Mouse (Mus musculus): ENCODE measurements at regions not wholly inside any gene's neighbourhood (a gene's known extent, or its start where the extent isn't known, plus 50 kb on each side); places are given as distances from the start of the nearest gene placed in this dataset.
"Not testable (repeated sequence)": the region's sequence is repeated elsewhere in the genome, so short reads cannot be mapped to it uniquely, and the experiment has no call there.

DNA sequence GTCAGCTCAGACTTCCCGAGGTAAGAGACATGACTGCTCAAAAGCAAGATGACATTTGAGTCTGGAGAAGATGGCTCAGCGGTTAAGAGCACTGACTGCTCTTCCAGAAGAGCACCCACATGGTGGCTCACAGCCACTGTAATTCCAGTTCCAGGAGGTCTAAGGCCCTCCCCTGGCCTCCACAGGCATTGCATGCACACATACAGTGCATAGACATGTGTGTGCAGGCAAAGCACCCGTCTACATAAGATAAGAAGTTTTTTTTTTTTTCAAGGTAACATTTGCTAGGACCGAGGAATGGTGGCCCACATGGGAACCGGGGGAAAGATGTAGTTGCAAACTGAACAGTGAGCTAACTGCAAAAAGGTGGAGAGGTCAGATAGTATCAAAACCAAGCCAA lies 139.3 kb downstream of the Katnal1 start:
- peaks cover 8% of the 10 kb centered on the region; the same call in 1 of the 2 replicates for H3K4me1 ChIP-seq (ENCODE audit: control insufficient read depth, insufficient read depth, low read length)
- WGBS: 79% methylated on average over 5 of the region's 5 CpGs
- no peak for ATAC-seq (ENCODE audit: low read depth)
- H3K27me3 ChIP-seq (ENCODE audit: control insufficient read depth, insufficient read depth, low read length): no peaks in the 10 kb centered on the region
- no peak overlapping the region for H3K9ac ChIP-seq (replicated peaks; ENCODE audit: low read depth, low read length)
- no peak overlapping the region for H3K4me3 ChIP-seq (ENCODE audit: low read depth, low read length)
- no peaks in the 10 kb centered on the region for H3K9me3 ChIP-seq (ENCODE audit: control insufficient read depth, low read length)
- H3K27ac ChIP-seq (ENCODE audit: low read depth, low read length): no peak overlapping the region
- H3K36me3 ChIP-seq (ENCODE audit: control insufficient read depth, insufficient read depth, low read length): no peaks in the 10 kb centered on the region
- H3K4me2 ChIP-seq (ENCODE audit: low read depth, low read length): no peak overlapping the region

GRCm38 (mm10) chr5:148789147-148789566 lies 140.0 kb downstream of the Katnal1 start:
- no peak overlapping the region for H3K4me3 ChIP-seq (ENCODE audit: low read depth, low read length)
- peaks cover 8% of the 10 kb centered on the region; the same call in 1 of the 2 replicates for H3K4me1 ChIP-seq (ENCODE audit: control insufficient read depth, insufficient read depth, low read length)
- no peaks in the 10 kb centered on the region for H3K36me3 ChIP-seq (ENCODE audit: control insufficient read depth, insufficient read depth, low read length)
- no peaks in the 10 kb centered on the region for H3K27me3 ChIP-seq (ENCODE audit: control insufficient read depth, insufficient read depth, low read length)
- H3K9me3 ChIP-seq (ENCODE audit: control insufficient read depth, low read length): no peaks in the 10 kb centered on the region
- H3K27ac ChIP-seq (ENCODE audit: low read depth, low read length): no peak overlapping the region
- 36% methylated on average over 6 of the region's 6 CpGs for WGBS
- no peak overlapping the region for H3K9ac ChIP-seq (replicated peaks; ENCODE audit: low read depth, low read length)
- ATAC-seq (ENCODE audit: low read depth): no peak
- H3K4me2 ChIP-seq (ENCODE audit: low read depth, low read length): no peak overlapping the region

DNA sequence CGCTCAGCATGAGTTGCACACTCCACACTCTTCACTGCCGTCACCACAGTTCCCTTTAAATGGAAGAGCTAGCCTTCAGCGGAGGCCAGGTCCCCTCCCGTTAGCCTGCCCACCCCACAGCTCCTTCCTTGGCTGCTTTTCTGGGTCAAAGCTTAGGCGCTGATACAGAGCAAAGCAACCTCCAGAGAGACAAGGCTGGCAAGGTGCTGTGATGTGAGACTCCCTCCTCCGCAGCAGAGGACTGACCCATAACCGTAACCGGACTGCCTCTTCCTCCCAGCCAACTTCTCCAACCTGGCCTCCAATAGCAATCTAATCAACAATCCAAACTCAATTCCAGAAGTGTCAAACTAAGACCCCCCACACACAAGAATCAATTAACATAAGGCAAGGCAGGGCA lies 140.4 kb downstream of the Katnal1 start:
- no peak overlapping the region for H3K27ac ChIP-seq (ENCODE audit: low read depth, low read length)
- no peak overlapping the region for H3K4me2 ChIP-seq (ENCODE audit: low read depth, low read length)
- no peak overlapping the region for H3K4me3 ChIP-seq (ENCODE audit: low read depth, low read length)
- no peak for ATAC-seq (ENCODE audit: low read depth)
- H3K9ac ChIP-seq (replicated peaks; ENCODE audit: low read depth, low read length): no peak overlapping the region
- H3K4me1 ChIP-seq (ENCODE audit: control insufficient read depth, insufficient read depth, low read length): peaks cover 8% of the 10 kb centered on the region; the same call in 1 of the 2 replicates
- H3K36me3 ChIP-seq (ENCODE audit: control insufficient read depth, insufficient read depth, low read length): no peaks in the 10 kb centered on the region
- H3K27me3 ChIP-seq (ENCODE audit: control insufficient read depth, insufficient read depth, low read length): no peaks in the 10 kb centered on the region
- no peaks in the 10 kb centered on the region for H3K9me3 ChIP-seq (ENCODE audit: control insufficient read depth, low read length)
- WGBS: 94% methylated on average over 8 of the region's 8 CpGs

- Histone ChIP-seq H3K4me2 (ENCODE audit: low read depth, low read length) (no peak overlapping the region), H3K27ac (ENCODE audit: low read depth, low read length) (no peak overlapping the region), H3K9me3 (ENCODE audit: control insufficient read depth, low read length) (no peaks in the 10 kb centered on the region), H3K27me3 (ENCODE audit: control insufficient read depth, insufficient read depth, low read length) (no peaks in the 10 kb centered on the region), H3K4me1 (ENCODE audit: control insufficient read depth, insufficient read depth, low read length) (peaks cover 8% of the 10 kb centered on the region; the same call in 1 of the 2 replicates), H3K36me3 (ENCODE audit: control insufficient read depth, insufficient read depth, low read length) (no peaks in the 10 kb centered on the region), H3K9ac (replicated peaks; ENCODE audit: low read depth, low read length) (no peak overlapping the region), H3K4me3 (ENCODE audit: low read depth, low read length) (no peak overlapping the region)
- peak; percentile 61; the same call in 1 of the 2 replicates for ATAC-seq (ENCODE audit: low read depth)
- 32% methylated on average over 8 of the region's 8 CpGs for WGBS
Measured at GRCm38 (mm10) chr5:148787270-148787669, 141.8 kb downstream of the Katnal1 start.

DNA sequence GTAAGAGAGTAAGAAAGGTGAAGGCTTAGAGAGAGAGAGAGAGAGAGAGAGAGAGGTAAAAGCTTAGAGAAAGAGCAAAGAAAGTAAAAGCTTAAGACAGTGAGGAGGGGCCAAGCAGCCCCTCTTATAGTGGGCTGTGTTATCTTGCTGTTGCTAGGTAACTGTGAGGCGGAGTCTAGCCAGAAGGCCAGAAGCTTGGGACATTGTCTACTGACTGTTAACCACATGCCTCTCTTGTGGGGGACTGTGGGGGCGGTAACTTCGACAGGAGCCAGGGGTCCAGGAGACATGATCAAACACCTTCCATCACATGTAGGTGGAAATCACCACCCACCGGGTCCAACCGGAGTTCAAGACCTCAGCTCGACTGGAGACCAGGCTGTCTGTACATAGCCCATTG lies 148.0 kb downstream of the Katnal1 start:
- not testable (repeated sequence) for H3K4me1 ChIP-seq (ENCODE audit: control insufficient read depth, insufficient read depth, low read length); H3K36me3 ChIP-seq (ENCODE audit: control insufficient read depth, insufficient read depth, low read length); H3K4me2 ChIP-seq (ENCODE audit: low read depth, low read length); ATAC-seq (ENCODE audit: low read depth); H3K27me3 ChIP-seq (ENCODE audit: control insufficient read depth, insufficient read depth, low read length); H3K27ac ChIP-seq (ENCODE audit: low read depth, low read length); H3K4me3 ChIP-seq (ENCODE audit: low read depth, low read length); H3K9ac ChIP-seq (replicated peaks; ENCODE audit: low read depth, low read length); H3K9me3 ChIP-seq (ENCODE audit: control insufficient read depth, low read length)
- 51% methylated on average over 6 of the region's 6 CpGs for WGBS

- ATAC-seq (ENCODE audit: low read depth): no peak
- Histone ChIP-seq H3K9me3 (ENCODE audit: control insufficient read depth, low read length) (no peaks in the 10 kb centered on the region), H3K4me3 (ENCODE audit: low read depth, low read length) (no peak overlapping the region), H3K9ac (replicated peaks; ENCODE audit: low read depth, low read length) (no peak overlapping the region), H3K4me1 (ENCODE audit: control insufficient read depth, insufficient read depth, low read length) (no peaks in the 10 kb centered on the region), H3K27ac (ENCODE audit: low read depth, low read length) (no peak overlapping the region), H3K4me2 (ENCODE audit: low read depth, low read length) (no peak overlapping the region), H3K36me3 (ENCODE audit: control insufficient read depth, insufficient read depth, low read length) (no peaks in the 10 kb centered on the region), H3K27me3 (ENCODE audit: control insufficient read depth, insufficient read depth, low read length) (no peaks in the 10 kb centered on the region)
- WGBS: 84% methylated on average over 20 of the region's 20 CpGs
Measured at GRCm38 (mm10) chr5:148776796-148777659, 152.1 kb downstream of the Katnal1 start.

DNA sequence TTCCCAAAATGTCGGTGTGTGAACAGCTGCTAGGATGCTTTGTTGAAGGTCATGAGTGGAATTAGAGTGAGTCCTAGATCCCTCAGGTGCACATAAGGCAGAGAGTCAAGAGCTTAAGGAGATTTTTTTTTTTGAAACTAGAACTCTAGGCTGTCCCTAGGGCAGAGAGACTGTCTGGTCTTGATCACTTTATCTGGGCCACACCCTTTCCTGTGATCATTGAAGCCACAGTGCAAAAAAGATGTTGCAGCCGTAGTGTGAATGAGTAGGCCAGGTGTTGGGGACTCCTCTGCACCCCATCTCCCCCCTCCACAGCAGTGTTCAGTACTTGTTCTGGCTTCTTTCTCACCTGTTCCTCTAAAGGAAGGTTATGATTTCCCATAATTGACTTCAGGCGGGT lies 153.9 kb downstream of the Katnal1 start:
- no peaks in the 10 kb centered on the region for H3K27me3 ChIP-seq (ENCODE audit: control insufficient read depth, insufficient read depth, low read length)
- H3K4me1 ChIP-seq (ENCODE audit: control insufficient read depth, insufficient read depth, low read length): no peaks in the 10 kb centered on the region
- H3K36me3 ChIP-seq (ENCODE audit: control insufficient read depth, insufficient read depth, low read length): no peaks in the 10 kb centered on the region
- H3K9me3 ChIP-seq (ENCODE audit: control insufficient read depth, low read length): no peaks in the 10 kb centered on the region
- no peak for ATAC-seq (ENCODE audit: low read depth)
- H3K4me2 ChIP-seq (ENCODE audit: low read depth, low read length): no peak overlapping the region
- no peak overlapping the region for H3K4me3 ChIP-seq (ENCODE audit: low read depth, low read length)
- no peak overlapping the region for H3K9ac ChIP-seq (replicated peaks; ENCODE audit: low read depth, low read length)
- WGBS: 86% methylated on average over 3 of the region's 3 CpGs
- H3K27ac ChIP-seq (ENCODE audit: low read depth, low read length): no peak overlapping the region

GRCm38 (mm10) chr5:148774446-148774845 lies 154.7 kb downstream of the Katnal1 start:
- Histone ChIP-seq H3K27me3 (ENCODE audit: control insufficient read depth, insufficient read depth, low read length) (no peaks in the 10 kb centered on the region), H3K9ac (replicated peaks; ENCODE audit: low read depth, low read length) (no peak overlapping the region), H3K36me3 (ENCODE audit: control insufficient read depth, insufficient read depth, low read length) (no peaks in the 10 kb centered on the region), H3K4me3 (ENCODE audit: low read depth, low read length) (no peak overlapping the region), H3K9me3 (ENCODE audit: control insufficient read depth, low read length) (no peaks in the 10 kb centered on the region), H3K4me2 (ENCODE audit: low read depth, low read length) (no peak overlapping the region), H3K27ac (ENCODE audit: low read depth, low read length) (no peak overlapping the region), H3K4me1 (ENCODE audit: control insufficient read depth, insufficient read depth, low read length) (no peaks in the 10 kb centered on the region)
- ATAC-seq (ENCODE audit: low read depth): no peak
- WGBS: 64% methylated on average over 3 of the region's 3 CpGs

DNA sequence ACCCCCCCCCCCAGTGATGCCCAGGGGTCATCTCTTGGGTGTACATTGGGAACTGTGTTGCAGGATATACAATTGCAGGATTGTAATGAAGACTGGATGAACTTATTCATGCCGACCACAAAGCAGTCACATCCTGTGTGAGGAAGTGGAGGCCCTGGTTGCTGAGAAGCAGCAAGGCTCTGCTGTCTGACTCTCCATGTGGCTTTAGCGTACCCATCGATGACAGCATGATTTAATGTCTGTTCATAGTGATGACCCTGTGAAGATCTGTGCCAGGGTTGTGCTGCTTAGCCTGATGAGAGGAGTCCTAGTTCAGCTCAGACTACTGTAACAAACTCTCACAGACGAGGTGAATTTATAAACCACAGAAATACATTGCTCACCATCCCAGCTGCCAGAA lies 159.7 kb downstream of the Katnal1 start:
- ATAC-seq (ENCODE audit: low read depth): no peak
- Histone ChIP-seq H3K27ac (ENCODE audit: low read depth, low read length) (no peak overlapping the region), H3K4me3 (ENCODE audit: low read depth, low read length) (no peak overlapping the region), H3K36me3 (ENCODE audit: control insufficient read depth, insufficient read depth, low read length) (no peaks in the 10 kb centered on the region), H3K4me2 (ENCODE audit: low read depth, low read length) (no peak overlapping the region), H3K4me1 (ENCODE audit: control insufficient read depth, insufficient read depth, low read length) (no peaks in the 10 kb centered on the region), H3K9me3 (ENCODE audit: control insufficient read depth, low read length) (no peaks in the 10 kb centered on the region), H3K9ac (replicated peaks; ENCODE audit: low read depth, low read length) (no peak overlapping the region), H3K27me3 (ENCODE audit: control insufficient read depth, insufficient read depth, low read length) (no peaks in the 10 kb centered on the region)
- 81% methylated on average over 4 of the region's 4 CpGs for WGBS

All from neural tube, embryonic 14.5 days (tissue).